Mouse (Mus musculus): ENCODE measurements around the gene Rpl37. TPM values are rescaled to one million over a fixed set of nuclear protein-coding genes. Genes with fewer than 3 reads are reported as not detected.
A peak's percentile ranks its signal among the peaks of the same experiment; 100 is the strongest.

Rpl37 gene
- polyA plus RNA-seq, 1 experiment from 2014 or later, result 562 TPM

GRCm38 (mm10) chr15:5107686-5108654 is 8.5 kb upstream of the Rpl37 start, which contains the start of gene Card6:
Gene Card6, minus strand, starts transcription at chr15:5108539.
- Histone ChIP-seq H3K4me2 (replicated peaks) (0 out of 2 replicates have a peak within 1 kb of the TSS, but pooled peaks have one; percentile 15), H3K4me1 (no peaks in the 10 kb centered on the region), H3K36me3 (no peaks in the 10 kb centered on the region), H3K9ac (no peak within 1 kb of the TSS), H3K4me3 (no peak within 1 kb of the TSS), H3K27me3 (no peaks in the 10 kb centered on the region), H3K27ac (no peak within 1 kb of the TSS; the same call in 1 of the 2 replicates), H3K9me3 (no peaks in the 10 kb centered on the region)
- WGBS, result 68% methylated on average over 21 of the region's 21 CpGs
- no peak for ATAC-seq (ENCODE audit: low FRiP score, low read depth)

- H3K4me2 ChIP-seq (replicated peaks), result no peak overlapping the region
- WGBS, result 66% methylated on average over 3 of the region's 3 CpGs
- H3K9me3 ChIP-seq, result no peaks in the 10 kb centered on the region
- H3K36me3 ChIP-seq, result no peaks in the 10 kb centered on the region
- no peak overlapping the region for H3K27ac ChIP-seq
- no peaks in the 10 kb centered on the region for H3K27me3 ChIP-seq
- no peak overlapping the region for H3K4me3 ChIP-seq
- H3K9ac ChIP-seq, result no peak overlapping the region
- ATAC-seq (ENCODE audit: low FRiP score, low read depth), result no peak
- no peaks in the 10 kb centered on the region for H3K4me1 ChIP-seq
Observed at GRCm38 (mm10) chr15:5108655-5109040, 7.8 kb upstream of the Rpl37 start.

- Histone ChIP-seq H3K9me3 (no peaks in the 10 kb centered on the region), H3K27ac (no peak overlapping the region), H3K4me1 (peaks cover 12% of the 10 kb centered on the region), H3K9ac (no peak overlapping the region), H3K36me3 (peaks cover 3% of the 10 kb centered on the region), H3K27me3 (no peaks in the 10 kb centered on the region), H3K4me2 (replicated peaks) (no peak overlapping the region), H3K4me3 (no peak overlapping the region)
- ATAC-seq (ENCODE audit: low FRiP score, low read depth), result no peak
- WGBS, result 81% methylated on average over 3 of the region's 3 CpGs
Observed at GRCm38 (mm10) chr15:5112651-5113050, 3.8 kb upstream of the Rpl37 start.

- peak overlapping the region; percentile 82 for H3K4me3 ChIP-seq
- H3K4me2 ChIP-seq (replicated peaks), result peak overlapping the region; percentile 86
- no peaks in the 10 kb centered on the region for H3K27me3 ChIP-seq
- H3K9ac ChIP-seq, result peak overlapping the region; percentile 75
- H3K4me1 ChIP-seq, result peaks cover 21% of the 10 kb centered on the region
- ATAC-seq (ENCODE audit: low FRiP score, low read depth), result no peak
- H3K36me3 ChIP-seq, result peaks cover 28% of the 10 kb centered on the region
- peak overlapping the region; percentile 95 for H3K27ac ChIP-seq
- H3K9me3 ChIP-seq, result no peaks in the 10 kb centered on the region
- 57% methylated on average over 8 of the region's 8 CpGs for WGBS
Observed at GRCm38 (mm10) chr15:5115173-5115572, 1.3 kb upstream of the Rpl37 start.

- Histone ChIP-seq H3K4me2 (replicated peaks) (peak overlapping the region; percentile 86), H3K27ac (peak overlapping the region; percentile 82), H3K9ac (peak overlapping the region; percentile 92), H3K36me3 (peaks cover 48% of the 10 kb centered on the region), H3K4me1 (peaks cover 21% of the 10 kb centered on the region), H3K9me3 (no peaks in the 10 kb centered on the region), H3K4me3 (peak overlapping the region; percentile 82), H3K27me3 (no peaks in the 10 kb centered on the region)
- 1% methylated on average over 22 of the region's 22 CpGs for WGBS
- ATAC-seq (ENCODE audit: low FRiP score, low read depth), result no peak
Observed at GRCm38 (mm10) chr15:5117031-5117601, 671 bp downstream of the Rpl37 start.

- no peak for ATAC-seq (ENCODE audit: low FRiP score, low read depth)
- 89% methylated on average over 9 of the region's 9 CpGs for WGBS
- H3K36me3 ChIP-seq, result peaks cover 59% of the 10 kb centered on the region
- peak overlapping the region; percentile 5; the same call in 1 of the 2 replicates for H3K4me2 ChIP-seq (replicated peaks)
- H3K9me3 ChIP-seq, result no peaks in the 10 kb centered on the region
- H3K27me3 ChIP-seq, result no peaks in the 10 kb centered on the region
- no peak overlapping the region for H3K4me3 ChIP-seq
- H3K4me1 ChIP-seq, result peaks cover 21% of the 10 kb centered on the region
- no peak overlapping the region for H3K9ac ChIP-seq
- H3K27ac ChIP-seq, result no peak overlapping the region
Observed at GRCm38 (mm10) chr15:5118626-5119025, 2.2 kb downstream of the Rpl37 start.

GRCm38 (mm10) chr15:5119192-5119591 is 2.7 kb downstream of the Rpl37 start:
- no peak overlapping the region for H3K4me3 ChIP-seq
- peaks cover 61% of the 10 kb centered on the region for H3K36me3 ChIP-seq
- H3K9ac ChIP-seq, result no peak overlapping the region
- no peak overlapping the region for H3K27ac ChIP-seq
- peaks cover 21% of the 10 kb centered on the region for H3K4me1 ChIP-seq
- no peak overlapping the region for H3K4me2 ChIP-seq (replicated peaks)
- H3K9me3 ChIP-seq, result no peaks in the 10 kb centered on the region
- WGBS, result 90% methylated on average over 2 of the region's 2 CpGs
- H3K27me3 ChIP-seq, result no peaks in the 10 kb centered on the region
- ATAC-seq (ENCODE audit: low FRiP score, low read depth), result no peak

GRCm38 (mm10) chr15:5119707-5120106 is 3.3 kb downstream of the Rpl37 start:
- no peaks in the 10 kb centered on the region for H3K9me3 ChIP-seq
- no peaks in the 10 kb centered on the region for H3K27me3 ChIP-seq
- no peak overlapping the region for H3K9ac ChIP-seq
- no peak overlapping the region for H3K27ac ChIP-seq
- 90% methylated on average over 2 of the region's 2 CpGs for WGBS
- H3K4me2 ChIP-seq (replicated peaks), result no peak overlapping the region
- peaks cover 66% of the 10 kb centered on the region for H3K36me3 ChIP-seq
- no peak overlapping the region for H3K4me3 ChIP-seq
- no peak for ATAC-seq (ENCODE audit: low FRiP score, low read depth)
- H3K4me1 ChIP-seq, result peaks cover 20% of the 10 kb centered on the region

GRCm38 (mm10) chr15:5121535-5122313 is 5.3 kb downstream of the Rpl37 start:
- no peaks in the 10 kb centered on the region for H3K9me3 ChIP-seq
- WGBS, result 85% methylated on average over 12 of the region's 12 CpGs
- H3K4me1 ChIP-seq, result peaks cover 12% of the 10 kb centered on the region
- ATAC-seq (ENCODE audit: low FRiP score, low read depth), result no peak
- no peak overlapping the region for H3K4me2 ChIP-seq (replicated peaks)
- no peaks in the 10 kb centered on the region for H3K27me3 ChIP-seq
- H3K36me3 ChIP-seq, result peaks cover 69% of the 10 kb centered on the region
- H3K27ac ChIP-seq, result no peak overlapping the region
- no peak overlapping the region for H3K9ac ChIP-seq
- no peak overlapping the region for H3K4me3 ChIP-seq

- WGBS, result 81% methylated on average over 4 of the region's 4 CpGs
- Histone ChIP-seq H3K4me2 (replicated peaks) (no peak overlapping the region), H3K4me3 (no peak overlapping the region), H3K9ac (no peak overlapping the region), H3K9me3 (no peaks in the 10 kb centered on the region), H3K36me3 (peaks cover 28% of the 10 kb centered on the region), H3K27ac (no peak overlapping the region), H3K27me3 (no peaks in the 10 kb centered on the region), H3K4me1 (no peaks in the 10 kb centered on the region)
- ATAC-seq (ENCODE audit: low FRiP score, low read depth), result no peak
Observed at GRCm38 (mm10) chr15:5126456-5126855, 10.0 kb downstream of the Rpl37 start.

- H3K36me3 ChIP-seq, result peaks cover 18% of the 10 kb centered on the region
- no peaks in the 10 kb centered on the region for H3K9me3 ChIP-seq
- no peak overlapping the region for H3K27ac ChIP-seq
- WGBS, result 86% methylated on average over 2 of the region's 2 CpGs
- no peak overlapping the region for H3K9ac ChIP-seq
- H3K27me3 ChIP-seq, result no peaks in the 10 kb centered on the region
- no peak overlapping the region for H3K4me2 ChIP-seq (replicated peaks)
- no peak overlapping the region for H3K4me3 ChIP-seq
- no peaks in the 10 kb centered on the region for H3K4me1 ChIP-seq
- no peak for ATAC-seq (ENCODE audit: low FRiP score, low read depth)
Observed at GRCm38 (mm10) chr15:5127487-5127886, 11.0 kb downstream of the Rpl37 start.

All from limb, embryonic 13.5 days (tissue).